Mouse (Mus musculus): ENCODE data around the gene Doc2g.
A peak's percentile ranks its signal among the peaks of the same experiment; 100 is the strongest.

- no peak for TF ChIP-seq CTCF (IDR thresholded peaks at IDR 0.05; ENCODE audit: borderline replicate concordance, insufficient read depth, low read length)
- TF ChIP-seq POLR2A (IDR thresholded peaks at IDR 0.05; ENCODE audit: low read depth, low read length): peak; percentile 75
Measured at GRCm38 (mm10) chr19:3986334-3986733, 16.8 kb upstream of the Doc2g start, which contains the start of gene Acy3.

Data from embryonic fibroblast, embryonic 13.5 days (primary cell).